Mouse (Mus musculus) gastrocnemius, postnatal 25 days (tissue): ENCODE measurements around the gene Dut. TPM values are rescaled to one million over a fixed set of nuclear protein-coding genes. Genes with fewer than 3 reads are reported as not detected.
"Not testable (repeated sequence)": the region's sequence is repeated elsewhere in the genome, so short reads cannot be mapped to it uniquely, and the experiment has no call there.

Experiments used
- DNase-seq: peaks from one replicate; pipeline ENCODE4 v3.0.0; 2022
- total RNA-seq, 2 experiments: library from RNA; stranded (reverse); gene quantifications; 1 replicate in 1 of 2; 2 replicates in 1 of 2; pipeline ENCODE4 v1.2.3; 2021

Gene Dut
- total RNA-seq, 2 experiments from 2014 or later = 6.4 to 7.4 TPM

DNA sequence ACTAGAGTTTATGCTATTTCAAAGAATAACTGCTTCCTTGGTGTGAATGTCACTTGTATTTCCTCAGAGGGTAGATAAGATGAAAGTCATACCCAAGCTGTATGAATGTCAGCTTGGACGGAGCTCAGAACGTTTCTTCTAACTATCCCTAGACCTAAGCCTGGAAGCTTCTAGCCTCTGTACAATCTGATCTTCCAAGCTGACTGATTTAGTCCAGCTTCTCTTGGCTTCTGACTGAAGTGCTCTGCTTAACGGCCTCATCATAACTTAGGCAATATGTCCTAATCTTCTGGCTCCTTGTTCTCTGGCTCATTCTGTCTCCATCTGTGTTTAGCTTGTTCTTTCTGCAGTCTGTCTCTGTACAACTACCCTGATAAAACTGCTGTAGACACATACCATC lies 7.6 kb downstream of the Dut start:
- no peak for DNase-seq

DNA sequence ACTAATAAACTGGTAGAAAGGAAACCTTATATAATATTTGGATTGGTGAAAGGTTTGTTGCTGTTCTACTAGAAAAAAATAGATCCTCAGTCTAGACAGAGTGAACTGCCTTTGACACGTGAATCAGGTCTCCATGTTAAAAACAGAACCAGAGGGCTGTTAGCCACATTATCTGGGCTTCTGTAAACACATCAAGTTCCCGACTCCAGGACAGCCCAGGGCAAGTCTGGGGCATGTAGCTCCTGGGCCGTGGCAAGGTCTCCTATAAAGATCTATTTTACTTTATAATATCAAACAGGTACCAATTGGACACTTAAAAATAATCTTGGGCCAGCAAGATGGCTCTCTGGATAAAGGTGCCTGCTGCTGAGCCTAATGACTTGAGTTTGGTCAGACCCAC lies 8.9 kb downstream of the Dut start:
- no peak for DNase-seq

DNA sequence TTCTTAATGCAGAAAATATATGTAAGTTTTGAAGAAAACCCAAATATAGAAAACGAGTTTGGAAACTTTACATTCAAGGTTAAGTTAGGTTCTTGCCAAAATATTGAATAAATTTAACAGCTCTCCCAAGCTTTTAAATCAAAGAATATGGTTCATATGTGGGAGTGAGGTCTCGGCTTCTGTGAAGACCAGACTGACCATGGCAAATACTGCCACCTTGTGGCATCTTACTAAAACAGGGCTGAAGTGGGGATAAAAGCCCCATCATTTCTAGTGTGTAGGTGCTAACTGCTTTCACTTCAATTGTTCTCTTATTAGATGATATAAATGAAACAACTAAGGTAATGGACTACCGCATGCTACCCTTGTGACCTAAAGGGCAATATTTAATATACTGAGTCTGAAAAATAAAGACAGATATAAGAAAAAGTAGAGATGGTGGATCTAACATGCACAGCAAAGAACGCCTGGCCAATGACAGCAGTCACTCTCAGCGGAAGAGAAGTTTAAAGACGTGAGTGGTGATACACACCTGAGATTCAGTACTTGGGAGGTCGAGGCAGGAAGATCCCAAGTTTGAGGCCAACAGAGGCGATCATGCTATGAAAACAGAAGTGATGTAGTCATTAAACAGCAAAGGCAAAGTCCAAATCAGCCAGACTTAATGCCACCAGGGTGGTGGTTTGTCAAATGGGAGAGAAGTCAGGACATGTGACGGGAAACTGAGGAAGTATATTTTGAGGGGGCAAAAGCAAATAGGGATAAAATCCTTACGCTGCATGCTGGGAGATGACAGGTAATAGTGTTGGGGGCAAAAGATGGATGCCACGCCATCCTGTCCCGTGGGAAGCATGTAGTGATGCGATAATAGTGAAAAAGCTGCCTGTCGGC lies 12.5 kb downstream of the Dut start:
- DNase-seq = no peak

DNA sequence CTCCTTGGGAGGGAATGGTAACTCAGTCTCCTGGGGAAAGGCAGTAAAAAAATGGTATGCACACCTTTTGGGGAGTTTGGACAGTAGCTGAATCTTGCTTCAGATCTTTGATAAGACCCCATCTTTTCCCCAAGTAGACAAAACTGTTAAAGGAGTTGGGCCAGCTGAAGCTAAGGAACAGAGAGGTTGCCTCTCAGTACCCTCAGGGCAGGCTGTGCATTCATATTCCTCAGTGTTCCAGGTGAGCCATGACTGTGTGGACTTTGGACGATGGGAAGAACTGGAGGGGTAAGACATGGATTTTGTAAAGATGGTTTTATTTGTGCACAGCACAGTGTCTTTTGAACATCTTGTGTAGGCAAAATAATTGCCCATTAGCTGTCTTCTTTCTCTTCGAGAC lies 13.3 kb downstream of the Dut start:
- DNase-seq = no peak

DNA sequence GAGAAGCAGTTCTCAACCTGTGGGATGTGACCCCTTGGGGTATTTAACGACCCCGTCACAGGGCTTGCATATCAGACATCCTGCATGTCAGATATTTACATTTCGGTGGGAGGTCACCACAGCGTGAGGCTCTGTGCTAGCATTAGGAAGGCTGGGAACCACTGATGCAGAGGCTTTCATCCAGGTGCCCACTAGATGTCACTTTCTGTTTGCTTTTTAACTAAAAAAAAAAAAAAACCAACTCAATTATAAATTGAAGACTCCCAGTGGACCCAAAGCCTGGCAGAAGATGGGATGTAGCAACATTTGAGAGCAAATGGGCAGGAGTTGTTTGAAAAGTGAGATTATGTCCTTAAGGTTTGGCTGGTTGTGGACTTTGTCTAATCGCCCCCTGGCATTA lies 16.1 kb downstream of the Dut start:
- DNase-seq = peak; percentile 11

DNA sequence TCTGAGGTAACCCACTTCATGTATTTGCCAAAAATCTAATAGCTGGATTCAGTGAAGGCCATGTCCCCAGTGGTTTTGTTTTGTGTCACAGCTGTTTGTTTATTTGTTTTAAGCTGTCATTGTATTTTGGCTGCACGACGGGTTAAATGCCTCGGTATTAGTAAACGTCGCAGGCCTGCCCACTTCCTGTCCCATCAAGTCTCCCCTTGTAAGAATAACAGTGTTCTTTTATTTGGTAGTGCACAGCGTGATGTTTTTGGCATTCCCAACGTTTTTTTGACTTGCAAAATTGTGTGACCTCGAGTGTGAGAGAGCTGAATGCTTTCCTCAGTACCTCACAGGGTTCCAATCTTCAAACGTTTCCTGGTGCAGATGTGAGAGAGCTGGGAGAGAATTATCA lies 16.8 kb downstream of the Dut start:
- DNase-seq = no peak

DNA sequence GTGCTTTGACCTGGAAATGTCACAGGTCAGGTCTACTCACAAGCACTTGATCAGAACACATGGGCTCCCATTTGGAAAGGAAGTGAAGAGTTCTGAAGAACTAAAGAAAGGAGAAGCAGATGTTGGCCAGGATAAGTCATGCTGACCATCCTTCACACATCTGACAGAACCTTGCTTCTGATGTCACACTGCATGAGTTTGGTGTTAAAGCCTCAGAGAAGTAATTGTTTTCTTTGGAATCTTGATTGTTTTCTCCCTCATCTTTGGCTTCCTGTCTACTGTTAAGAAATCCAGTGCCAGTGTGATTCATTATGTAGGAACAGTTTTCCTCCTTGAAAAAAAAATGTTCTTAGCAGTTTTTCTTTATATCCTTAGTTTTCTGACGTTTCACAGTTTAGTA lies 21.9 kb downstream of the Dut start:
- no peak for DNase-seq

DNA sequence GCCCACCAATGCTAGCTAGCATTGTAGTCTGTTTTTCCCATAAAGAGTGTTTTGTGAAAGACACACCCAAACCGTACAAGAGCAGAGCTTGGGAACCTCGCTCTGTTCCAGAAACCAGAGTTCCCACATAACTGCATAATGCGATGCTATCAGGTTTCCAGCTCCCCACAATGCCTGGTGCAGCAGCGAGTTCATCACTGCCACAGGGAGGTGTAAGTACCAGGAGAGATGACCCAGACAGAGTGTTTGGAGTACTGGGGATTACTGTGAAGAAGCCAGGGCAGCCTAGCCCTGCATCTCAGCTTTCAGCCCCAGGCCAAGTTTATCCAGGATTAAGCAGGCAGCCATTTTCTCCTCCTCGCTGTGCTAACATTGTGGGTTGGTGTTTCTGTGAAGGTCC lies 28.6 kb downstream of the Dut start:
- DNase-seq = peak; percentile 22

DNA sequence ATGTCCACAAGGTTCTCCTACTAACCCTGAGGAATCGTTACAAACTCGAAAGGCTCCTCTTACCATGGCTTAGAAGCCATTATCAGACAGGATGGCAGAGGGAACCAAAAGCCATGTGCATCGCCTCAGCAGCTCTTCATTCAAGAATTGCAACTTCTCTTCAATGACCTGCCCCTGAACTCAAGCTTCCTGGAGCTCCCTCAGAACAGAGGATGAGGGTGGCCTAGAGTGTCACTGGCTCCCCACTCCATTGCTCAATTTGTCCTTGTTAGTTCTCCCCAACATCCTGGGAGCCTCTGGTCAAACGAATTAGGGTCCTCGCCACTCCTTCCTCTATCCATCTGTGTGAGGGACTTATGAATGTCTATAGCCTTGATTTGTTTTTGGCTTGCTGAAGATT lies 29.7 kb downstream of the Dut start:
- DNase-seq = no peak

DNA sequence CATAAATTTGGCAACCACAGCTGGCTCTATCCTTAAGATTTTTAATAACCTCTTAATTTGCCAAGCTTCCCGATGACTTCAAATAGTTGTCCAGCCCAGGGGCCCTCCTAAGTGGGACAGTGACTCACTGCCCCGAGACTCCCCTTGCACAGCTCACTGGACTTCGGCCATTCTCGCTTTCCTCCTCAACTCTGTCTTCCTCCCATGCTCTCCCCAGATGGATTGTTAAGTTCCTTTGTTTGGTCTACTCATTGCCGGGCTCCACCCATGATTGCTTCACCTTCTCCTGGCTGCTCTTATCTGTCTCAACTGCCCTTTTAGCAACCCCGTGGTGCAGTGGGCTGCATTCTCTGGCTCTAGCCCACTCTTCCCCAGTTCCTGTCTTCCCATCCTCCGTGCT lies 31.5 kb downstream of the Dut start:
- DNase-seq = peak; percentile 67

DNA sequence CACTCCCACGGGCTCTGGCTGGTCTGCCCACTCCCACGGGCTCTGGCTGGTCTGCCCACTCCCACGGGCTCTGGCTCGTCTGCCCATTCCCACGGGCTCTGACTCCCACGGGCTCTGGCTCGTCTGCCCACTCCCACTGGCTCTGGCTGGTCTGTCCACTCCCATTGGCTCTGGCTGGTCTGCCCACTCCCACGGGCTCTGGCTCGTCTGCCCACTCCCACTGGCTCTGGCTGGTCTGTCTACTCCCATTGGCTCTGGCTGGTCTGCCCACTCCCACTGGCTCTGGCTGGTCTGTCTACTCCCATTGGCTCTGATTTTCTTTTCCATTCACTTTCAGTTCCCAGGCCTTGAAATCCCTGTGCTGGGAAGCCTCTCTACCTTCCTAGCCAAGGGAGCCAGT lies 33.0 kb downstream of the Dut start:
- not testable (repeated sequence) for DNase-seq

DNA sequence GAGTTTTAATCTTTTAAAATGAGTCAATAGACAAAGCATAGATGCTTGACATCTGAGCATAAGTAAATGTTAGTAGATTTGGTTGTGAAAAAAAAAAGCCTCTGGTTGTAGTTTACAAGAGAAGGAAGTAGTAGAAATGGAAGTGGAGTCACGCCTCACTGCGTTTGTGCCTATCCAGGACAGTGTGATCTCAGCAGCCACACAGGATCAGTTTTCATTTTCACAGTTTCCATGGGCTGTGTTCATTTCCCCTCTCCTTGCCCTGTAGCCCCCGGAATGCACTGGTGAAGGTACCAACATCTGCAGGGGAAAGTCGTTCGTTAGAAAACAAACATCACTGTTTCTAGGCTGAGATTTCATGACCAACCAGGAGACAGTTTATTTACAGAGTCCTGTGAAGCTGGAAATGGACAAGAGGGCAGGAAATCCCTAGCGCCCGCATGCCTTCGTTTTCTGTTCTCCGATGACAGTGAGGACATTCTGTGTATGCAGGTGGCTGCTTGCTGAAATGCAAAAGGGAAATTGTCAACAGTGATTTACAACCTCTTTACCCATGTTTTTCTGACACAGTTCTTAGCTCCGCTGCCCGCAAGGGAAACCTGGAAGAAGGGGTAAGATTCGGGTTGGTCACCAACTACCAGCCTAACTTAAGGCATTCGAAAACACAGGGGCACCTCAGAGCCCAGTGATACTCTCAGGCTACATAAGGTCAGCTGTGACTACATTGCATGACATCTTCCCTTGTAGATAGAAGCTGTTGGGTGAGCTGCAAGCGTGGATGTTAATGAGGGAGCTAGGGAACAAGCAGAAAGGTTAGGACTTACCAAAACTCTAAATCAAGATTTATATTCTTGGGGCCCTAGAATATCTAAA lies 35.6 kb downstream of the Dut start:
- no peak for DNase-seq

DNA sequence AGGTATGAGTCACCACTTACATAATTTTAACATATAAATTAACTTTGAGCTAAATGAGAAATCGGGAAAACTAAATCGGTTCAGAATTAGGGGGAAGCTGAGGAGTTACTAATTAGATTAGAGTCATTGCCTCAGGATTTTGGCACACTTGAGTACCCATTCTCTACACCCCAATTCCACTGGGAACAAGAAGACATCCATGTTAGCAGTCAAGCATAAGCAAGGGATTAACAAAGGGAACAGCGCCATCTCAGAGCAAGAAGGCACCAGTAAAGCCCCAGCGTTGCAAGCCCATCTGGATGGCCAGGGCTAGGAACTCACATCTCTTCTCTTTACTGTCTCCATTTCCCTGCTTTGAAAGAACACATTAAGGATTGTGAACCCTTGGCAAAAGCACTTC lies 38.8 kb downstream of the Dut start:
- DNase-seq = no peak

DNA sequence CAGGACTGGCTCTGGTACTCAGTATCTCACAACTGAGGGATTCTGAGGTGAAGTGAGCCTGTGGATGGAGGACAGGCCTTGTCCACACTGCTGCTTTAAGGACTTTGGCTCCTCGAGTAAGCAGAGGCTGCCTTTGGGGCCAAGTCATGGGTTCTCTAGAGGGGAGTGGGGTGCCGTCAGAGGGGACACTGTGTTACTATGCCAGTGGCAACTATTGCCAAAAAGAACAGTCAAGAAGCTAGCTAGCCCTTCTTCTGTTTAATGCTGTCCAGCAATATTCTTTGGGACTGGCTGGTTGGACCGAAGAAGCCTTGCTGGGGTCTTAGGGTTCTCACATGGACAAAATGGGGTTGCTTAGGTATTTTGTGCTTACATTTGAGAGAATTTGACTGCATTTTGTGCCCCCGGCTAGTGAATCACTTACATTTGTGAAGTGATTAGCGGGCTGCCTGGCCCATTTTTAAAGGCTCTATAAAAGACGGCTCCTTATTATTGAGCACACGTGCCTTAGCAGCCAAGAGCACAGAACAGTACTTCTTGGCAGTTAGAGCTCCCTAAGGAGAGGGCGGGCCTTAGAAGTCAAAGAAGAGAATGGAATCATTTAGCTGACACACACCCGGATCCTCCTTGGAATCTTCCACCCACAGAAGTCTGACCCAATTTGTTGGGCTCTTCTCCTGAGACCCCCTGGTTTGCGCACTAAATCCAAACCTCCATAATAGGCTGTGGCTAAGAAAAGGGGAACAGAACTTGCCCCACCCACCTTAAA lies 43.4 kb downstream of the Dut start:
- DNase-seq = peak; percentile 74

DNA sequence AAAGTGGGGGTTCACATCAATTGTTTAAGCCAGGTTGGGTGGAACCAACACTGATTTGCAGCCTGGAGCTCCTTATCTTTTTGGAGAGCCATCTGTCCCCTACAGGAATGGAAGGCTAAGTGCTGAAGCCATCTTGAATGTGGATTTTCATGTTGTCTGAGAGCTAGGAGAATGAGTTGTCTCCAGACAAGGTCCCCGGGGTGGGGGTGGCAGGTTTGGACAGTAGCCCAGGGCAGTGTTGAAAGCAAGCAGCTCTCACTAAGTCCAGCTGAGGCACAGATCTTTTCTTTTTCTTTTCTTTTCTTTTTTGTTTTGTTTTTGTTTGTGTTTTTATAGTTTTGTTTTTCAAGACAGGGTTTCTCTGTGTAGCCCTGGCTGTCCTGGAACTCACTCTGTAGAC lies 44.1 kb downstream of the Dut start:
- DNase-seq = no peak

DNA sequence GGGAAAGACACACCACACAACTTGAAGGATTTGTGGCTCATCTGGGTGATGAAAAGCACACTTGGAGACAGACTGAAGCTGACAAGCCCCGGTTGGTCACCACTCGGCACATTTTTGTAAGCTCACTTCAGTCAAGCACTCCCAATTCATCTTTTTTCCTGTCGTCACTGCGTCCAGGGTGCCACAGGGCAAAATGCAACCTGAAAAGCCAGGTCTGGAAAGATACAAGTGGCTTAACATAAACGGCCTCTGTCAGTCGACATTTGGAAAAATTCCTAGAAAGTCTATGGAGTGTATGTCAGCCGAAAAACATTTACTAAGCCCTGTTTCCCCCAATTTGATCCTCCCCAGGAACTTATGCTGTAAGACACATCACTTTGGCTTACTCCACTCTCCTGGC lies 45.6 kb downstream of the Dut start:
- DNase-seq = no peak

DNA sequence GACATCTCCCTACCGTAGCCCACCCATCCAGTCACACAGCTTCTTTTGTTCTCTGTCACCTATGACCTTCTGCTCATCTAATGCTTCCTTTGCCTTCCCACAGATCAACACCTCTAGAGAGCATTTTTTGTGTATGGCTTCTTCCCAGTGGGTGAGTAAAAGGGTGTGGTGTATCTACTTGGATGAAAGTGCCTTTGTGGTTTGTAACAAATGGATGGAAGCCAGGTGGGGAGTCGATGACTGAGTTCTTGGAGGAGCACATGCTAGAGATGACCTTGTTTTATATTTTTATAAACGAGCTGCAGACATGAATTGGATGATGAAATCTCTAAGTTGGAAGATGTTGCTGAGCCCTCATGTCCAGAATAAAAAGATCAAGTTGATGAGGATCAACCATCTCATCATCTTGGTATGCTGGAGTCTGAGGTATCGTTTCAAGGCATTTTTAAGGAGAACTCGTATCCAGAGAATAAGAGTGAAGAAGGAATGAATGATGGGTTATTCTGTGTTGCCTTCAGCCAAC lies 47.0 kb downstream of the Dut start:
- peak; percentile 50 for DNase-seq

DNA sequence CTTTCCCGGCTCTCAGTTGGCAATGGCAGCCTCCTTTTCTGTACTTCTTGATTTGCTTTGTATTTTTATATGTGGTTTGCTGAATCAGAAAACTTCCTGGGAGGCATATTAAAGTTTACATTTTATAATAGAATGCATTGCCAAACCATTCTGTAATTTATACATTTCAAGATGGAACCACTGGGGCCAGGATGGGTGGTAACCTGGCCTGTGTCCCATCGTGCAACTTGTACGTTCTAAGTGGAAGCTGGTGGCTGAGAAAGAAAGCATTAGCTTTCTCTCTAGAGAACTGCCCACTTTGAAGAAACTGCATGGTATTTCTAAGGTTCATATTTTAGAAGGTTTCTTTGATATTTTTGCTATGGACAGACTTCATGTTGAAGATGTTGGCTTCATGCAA lies 48.5 kb downstream of the Dut start:
- no peak for DNase-seq

DNA sequence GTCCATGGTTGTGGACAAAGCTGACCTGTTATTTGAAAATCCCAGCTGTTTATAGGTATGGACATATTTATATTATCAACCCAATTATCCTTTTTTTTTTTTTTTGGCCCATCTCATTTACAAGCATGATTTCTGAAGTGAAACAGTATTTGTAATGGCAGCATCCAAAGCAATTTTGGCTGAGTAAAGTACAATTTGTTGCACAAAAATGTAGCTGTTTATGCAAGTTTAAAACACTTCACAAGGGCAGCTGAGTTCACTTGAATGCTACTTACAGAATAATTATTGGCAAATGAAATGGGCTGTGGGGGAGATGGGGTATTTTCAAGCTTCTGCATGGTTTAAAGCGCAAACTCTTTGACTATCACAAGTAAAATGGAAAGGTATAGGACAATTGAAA lies 51.9 kb downstream of the Dut start:
- DNase-seq = no peak

DNA sequence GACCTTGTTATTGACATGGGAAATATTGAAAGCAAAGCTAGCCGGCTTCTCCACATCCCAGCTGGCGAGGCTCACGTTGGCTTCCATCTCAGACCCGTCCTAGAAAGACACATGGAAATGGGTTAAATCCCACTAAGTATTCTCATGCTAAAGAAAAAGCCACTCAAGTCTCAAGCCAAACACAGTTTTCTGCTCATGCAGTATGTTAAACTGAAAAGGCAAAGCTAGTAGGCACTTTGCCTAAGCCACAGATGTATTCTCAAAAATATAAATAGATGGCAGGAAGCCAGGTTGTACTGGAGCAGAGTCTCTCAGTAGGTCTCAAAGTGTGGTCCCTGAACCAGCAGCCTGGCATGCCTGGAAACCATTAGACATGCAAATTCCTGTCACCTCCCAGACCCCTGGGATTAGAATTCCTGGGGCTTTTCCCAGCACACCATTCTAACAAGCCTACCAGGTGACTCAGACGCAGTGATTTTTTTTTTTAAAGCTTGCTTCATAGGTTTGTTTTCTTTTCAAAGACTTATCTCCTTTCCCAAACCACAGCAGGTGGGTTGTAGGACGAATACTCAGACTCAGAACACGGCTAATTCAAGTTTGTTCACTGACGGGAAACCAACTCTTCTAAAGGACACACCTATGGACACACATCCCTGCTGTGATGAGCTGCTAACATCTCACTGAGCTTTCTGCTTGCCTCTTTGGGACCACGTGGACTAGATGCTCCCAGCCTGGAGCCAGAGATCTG lies 55.1 kb downstream of the Dut start:
- DNase-seq = no peak

DNA sequence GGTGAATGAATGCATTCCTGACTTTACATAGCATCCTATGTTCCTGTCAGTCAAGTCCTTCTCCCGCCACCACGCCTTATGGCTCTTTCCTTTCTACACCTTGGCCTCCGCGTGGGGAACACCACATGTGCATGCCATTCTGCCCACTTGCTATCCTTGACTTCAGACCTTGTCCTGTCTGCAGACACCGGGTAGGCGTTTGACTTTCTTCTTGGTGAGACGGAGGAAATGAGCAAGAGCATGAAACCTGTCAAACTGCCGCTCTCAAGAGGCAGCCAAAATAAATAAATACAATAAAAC lies 55.6 kb downstream of the Dut start:
- no peak for DNase-seq
